Mouse (Mus musculus): ENCODE data around the gene Ccr3. TPM values are rescaled to one million over a fixed set of nuclear protein-coding genes. Genes with fewer than 3 reads are reported as not detected.
A peak's percentile ranks its signal among the peaks of the same experiment; 100 is the strongest.
"Not testable (repeated sequence)": the region's sequence is repeated elsewhere in the genome, so short reads cannot be mapped to it uniquely, and the experiment has no call there.

Gene Ccr3
- total RNA-seq (2021): not detected
- long read RNA-seq, experiment 1: 0 reads
- long read RNA-seq, experiment 2: 0 reads

DNA sequence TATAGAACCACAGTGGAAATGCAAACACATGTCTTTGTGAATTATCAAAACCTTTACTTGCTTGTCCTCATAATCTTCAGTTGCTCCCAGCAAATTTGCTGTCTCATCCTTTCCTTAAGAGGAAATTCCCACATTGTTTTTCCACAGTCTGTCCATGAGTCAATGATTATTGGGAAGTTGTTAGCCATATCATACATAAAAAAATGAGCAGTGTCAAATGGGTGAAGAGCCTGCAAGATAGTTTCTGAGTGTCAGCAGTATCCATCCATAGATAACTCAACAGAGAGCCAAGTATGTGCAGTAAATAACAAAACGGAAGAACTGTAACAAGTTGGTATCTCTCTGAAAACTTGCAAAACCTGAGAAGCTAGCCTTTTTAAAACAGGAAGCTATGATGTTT is at the start of gene Ccr3:
Ccr3 (plus strand) TSS at position 301 of the 400 bp plus-strand sequence.
- no peak for DNase-seq
- intact Hi-C loops (cut with DNase I): no loop called here

DNA sequence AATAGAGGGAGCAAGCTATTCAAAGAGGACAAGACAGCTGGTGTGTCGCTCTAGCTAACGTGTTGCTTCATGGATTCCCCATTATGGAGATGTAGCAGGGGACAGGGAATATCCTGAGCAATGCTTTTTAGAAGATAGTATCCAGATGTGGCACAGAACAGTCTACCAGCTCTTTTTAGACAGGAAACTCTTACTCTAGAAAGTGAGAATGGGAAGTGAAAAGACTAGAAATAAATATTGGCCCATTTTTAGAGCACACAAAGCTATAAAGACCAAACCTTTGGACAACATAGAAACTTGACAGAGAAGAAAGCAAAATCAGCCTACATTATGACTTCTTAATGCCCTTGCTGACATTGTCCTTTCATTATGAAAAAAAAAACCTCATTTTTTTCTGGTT is 46.1 kb upstream of the Ccr3 start:
- intact Hi-C loops (cut with DNase I): no loop called here
- no peak for DNase-seq

DNA sequence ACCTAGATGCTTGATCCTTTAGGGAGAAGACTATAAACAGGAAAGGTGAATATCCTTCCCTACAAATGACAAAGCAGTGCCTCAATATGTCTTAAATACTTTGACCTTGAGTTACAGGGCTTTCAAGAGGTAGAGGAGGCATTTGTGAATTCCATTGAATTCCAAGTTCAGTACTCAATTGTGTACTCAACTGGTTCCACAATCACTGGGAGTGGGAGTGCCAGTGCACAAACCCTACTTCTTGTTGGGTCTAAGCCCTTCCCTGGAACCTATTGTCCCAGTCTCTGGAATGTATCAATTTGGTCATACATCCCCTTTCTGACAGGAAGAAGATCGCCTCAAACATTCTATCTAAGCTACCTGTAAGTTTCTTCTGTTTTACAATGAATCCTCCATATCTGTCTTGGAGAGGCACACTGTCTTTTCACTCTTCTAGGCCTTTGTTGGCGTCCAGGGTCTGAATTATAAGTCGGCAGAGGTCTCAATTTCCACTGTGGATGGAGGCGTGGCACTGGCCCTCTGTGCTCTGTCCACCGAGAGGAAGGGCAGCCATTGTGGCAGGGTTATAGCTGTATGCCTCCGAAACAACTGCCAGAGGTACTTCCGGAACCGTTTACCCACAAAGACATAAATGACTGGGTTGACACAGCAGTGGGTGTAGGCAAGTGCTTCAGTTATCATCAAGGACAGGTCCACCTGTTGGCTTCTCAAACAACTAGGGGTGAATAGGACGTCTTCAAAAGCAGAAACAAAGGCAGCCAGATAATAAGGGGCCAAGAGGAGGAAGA is 44.7 kb upstream of the Ccr3 start:
- no peak for DNase-seq
- intact Hi-C loops (cut with DNase I): no loop called here

DNA sequence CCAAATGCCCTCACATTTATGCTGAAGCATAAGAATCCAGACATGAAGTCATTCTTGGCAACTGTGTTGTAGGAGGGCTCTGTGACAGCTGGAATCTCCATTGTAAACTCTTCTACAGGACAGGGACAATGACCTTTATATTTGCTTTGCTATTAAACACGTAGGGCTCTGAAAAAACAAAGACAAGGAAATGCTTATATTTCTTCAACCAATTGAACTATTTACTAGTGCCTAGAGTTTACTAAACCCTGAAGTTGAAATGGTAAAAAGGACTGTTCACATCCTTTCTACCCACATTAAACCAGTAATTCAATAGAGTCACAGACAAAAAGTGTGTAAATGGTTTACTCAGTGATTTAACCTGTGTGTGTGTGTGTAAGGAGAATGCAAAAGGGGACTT is 43.5 kb upstream of the Ccr3 start, which contains the start of gene Ccr1l1:
Ccr1l1 (minus strand) TSS at position 101 of the 400 bp plus-strand sequence.
- DNase-seq: no peak
- intact Hi-C loops (cut with DNase I): no loop called here

DNA sequence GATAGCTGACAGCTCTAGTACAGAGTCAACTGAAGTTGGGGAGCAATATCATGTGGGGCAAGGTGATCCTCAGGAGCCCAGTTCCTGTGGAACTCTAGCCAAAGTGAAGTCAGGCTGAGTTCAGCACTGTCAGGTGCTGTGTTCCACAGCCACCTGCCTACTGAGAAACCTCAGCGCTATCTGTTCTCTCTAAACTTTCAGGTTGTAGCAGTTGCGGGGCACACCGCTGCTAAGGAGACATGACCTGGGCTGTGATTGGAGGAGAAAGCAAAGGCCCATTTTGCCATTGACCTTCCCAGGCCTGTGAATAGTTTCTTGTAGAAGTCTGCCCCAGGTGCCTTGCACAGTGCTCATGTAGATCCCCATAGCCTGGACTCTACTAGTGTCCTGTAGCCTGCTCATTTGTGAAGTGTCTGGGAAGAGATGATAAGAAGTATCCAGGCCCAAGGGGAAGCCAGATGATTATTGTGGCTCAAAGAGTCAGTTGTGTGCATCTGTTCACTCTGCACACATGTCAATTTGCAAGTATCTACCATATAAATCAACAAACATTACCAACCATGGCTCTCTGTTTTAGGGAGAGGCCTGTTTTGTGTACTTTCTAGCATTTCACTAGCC is 40.8 kb upstream of the Ccr3 start:
- DNase-seq; intact Hi-C loops (cut with DNase I): not testable (repeated sequence)

DNA sequence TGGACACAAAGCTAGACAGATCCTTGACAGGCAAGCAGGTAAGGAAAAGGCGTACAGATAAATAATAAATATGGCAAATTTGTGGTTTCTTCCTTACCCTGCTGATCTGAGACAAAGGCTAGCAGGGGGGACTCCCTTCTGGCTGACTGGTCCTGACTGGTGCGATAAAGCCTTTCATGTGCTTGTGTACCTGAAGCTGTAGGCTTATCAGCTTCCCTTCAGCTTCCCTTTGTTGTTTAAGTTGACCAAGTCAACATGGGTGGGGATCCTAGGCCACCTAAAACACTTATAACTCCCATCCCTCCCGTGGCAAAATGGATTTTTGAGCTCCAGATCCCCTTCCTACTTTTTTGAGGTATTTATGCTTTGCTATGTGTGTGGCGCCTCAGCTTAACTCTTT is 39.9 kb upstream of the Ccr3 start:
- intact Hi-C loops (cut with DNase I): no loop called here
- no peak for DNase-seq

DNA sequence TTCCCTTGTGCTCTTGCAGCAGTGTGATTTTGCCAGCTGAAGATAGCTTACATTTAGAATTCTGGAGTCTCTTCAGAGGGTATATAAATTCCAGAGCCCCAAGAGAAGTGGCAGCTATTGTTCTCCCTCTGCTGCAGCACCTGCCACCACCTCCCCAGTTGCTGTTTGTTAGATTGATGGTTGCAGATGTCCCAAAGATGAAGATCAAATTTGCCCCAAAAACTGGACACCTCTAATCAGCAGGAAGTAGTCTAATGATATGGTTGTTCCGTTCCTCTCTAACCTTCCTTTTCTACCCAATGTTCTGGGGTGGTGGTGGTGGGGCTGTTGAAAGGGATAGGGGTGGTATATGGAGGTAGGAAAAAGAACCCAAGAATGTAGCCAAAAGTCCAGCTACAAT is 39.1 kb upstream of the Ccr3 start:
- DNase-seq: no peak
- intact Hi-C loops (cut with DNase I): no loop called here

DNA sequence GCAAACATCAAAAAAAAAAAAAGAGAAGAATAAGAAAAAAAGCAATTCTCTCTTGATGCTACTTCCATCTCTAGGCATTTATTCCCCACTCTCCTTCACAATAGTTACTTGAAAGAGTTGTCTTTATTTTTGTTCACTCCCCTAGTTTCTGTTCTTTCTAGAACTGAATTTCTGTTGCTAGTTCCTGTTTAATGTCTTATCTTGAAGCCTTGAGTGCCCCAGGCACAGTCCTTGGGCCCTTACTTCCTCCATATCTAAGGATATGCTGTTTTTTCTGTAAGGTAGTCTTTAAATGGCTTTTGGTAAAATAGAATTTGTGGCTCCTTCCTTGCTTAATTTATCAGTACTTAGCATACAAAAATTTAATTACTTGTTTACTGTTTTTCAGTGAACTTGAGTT is 36.8 kb upstream of the Ccr3 start:
- no peak for DNase-seq
- intact Hi-C loops (cut with DNase I): no loop called here

DNA sequence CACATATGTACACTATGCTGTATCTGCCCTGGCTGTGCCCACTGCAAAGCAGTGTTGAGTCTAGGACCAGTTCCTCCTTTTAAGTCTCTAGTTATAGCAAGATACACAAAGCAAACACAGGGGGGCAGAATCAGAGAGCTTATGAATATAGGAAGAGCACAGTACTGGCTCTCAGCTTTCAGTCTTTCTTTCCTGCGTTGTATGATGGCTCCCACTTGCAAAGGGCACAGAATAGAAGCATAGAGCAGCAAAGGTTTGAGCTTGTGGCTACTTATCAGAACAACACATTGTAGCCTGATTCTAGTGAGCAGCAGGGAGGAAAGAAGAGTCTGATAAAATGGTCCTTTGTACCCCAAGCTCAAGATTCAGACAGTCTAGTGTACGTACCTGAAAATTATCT is 35.6 kb upstream of the Ccr3 start:
- no peak for DNase-seq
- intact Hi-C loops (cut with DNase I): no loop called here

DNA sequence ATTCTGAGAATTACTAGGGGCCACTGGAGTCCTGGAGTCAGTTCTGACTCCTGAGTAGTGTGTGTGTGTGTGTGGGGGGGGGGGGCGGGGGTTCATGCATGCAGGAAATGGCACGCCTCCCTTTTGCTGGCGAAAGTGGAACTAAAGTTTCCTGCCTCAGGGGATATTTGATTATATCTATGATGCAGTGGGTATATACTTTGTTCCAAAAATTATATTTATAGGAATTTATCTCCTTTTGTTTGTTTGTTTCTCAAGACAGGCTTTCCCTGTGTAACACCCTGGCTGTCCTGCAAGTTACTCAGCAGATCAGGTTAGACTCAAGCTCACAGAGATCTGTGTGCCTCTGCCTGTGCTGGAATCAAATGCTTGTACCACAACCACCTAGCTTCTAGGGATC is 32.1 kb upstream of the Ccr3 start:
- no peak for DNase-seq
- intact Hi-C loops (cut with DNase I): no loop called here

DNA sequence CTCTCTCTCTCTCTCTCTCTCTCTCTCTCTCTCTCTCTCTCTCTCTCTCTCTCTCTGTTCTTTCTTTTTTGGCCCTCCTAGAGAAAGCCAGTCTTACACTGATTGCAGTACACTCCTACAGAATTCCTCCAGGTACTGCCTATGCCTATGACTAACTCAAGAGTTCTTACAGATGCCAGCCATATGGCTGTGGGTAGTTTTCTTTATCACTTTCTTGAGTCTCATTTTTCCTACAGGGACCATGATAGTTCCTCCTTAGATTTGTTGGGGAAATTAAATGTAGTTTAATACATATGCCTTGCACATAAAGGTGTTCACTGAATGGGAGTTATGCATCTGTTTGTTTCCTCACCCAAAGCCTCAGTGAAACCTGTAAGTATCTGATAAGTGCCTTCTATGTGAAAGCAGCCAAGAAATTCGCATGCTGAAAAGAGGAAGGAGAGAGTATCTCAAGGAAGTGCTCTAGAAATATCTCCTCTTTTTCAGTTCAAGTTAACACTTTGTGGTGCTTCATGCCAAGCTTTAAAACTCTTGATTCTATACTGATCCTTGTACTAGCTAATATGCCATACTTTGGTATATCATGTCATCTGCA is 30.4 kb upstream of the Ccr3 start:
- intact Hi-C loops (cut with DNase I): no loop called here
- DNase-seq: no peak

DNA sequence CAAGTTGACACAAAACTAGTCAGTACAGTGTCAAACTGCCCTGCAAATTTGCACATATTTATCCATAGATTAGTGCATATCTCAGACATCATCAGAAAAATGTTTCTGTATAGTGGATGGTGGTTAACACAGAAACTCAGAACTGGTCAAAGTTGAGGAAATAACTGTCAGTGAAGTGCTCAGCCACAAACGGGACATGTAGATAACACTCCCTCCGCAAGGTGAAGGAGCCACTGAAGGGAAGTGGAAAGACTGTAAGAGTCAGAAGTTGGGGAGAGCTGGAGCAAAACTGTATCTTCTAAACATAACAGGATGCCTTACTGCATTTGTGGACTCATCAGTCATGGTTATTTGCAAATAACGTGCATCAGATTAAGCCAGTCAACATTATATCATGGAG is 24.1 kb upstream of the Ccr3 start:
- intact Hi-C loops (cut with DNase I): no loop called here
- DNase-seq: no peak

DNA sequence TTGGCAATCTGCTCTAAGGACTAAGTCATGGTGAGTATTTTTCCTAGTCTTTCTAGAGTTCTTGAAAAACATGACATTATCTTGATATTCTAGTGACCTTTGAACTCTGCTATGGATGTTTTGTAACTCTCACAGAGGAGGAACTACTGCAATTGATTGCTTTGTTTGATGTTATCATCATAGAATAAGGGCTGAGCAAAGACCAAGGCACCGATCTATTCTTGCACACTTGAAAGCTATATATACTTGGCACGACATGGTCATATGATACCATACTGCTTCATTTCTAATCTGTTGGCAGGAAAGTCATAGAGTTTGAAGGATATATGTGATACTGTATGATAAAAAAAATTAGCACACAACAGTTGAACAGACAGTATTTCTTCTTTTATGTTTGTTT is 22.0 kb upstream of the Ccr3 start:
- intact Hi-C loops (cut with DNase I): no loop called here
- DNase-seq: no peak

DNA sequence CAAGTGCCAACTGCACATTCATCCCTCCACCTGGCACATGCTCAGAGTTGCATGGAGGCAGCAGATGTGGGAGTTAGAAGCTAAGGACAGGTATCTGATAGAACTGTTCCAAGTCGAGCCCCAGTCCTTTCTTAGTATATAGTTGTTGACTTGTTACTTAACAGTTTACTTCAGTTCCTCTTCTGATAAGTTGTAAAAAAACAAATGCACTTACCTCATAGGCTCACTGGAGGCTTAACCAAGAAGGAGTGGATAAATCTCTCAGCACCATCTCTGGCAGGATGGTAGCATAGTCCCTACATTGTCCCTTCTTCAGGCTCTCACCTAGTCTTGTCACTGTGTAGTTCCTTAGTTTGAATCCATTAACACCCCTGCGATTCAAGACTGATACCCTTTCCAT is 9.1 kb upstream of the Ccr3 start:
- intact Hi-C loops (cut with DNase I): no loop called here
- no peak for DNase-seq

DNA sequence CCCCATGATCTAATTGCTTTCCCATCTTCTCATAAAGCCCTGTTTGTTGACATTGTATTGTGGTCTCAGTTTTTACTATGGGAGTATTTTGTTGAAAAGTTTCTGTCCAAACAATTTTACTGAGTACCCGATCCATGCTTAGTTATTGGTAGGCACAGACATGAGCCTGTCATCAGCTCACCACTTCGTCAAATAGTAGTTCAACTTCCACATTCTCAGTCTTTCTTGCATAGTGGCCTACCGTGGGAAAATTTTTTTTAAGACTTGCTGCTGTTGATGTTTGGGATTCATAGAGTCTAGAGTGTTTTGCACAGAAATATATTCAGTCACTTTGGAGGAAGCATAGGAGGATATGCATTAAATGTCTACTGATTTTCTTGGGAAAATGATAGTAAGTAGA is 8.5 kb upstream of the Ccr3 start:
- no peak for DNase-seq
- intact Hi-C loops (cut with DNase I): no loop called here

DNA sequence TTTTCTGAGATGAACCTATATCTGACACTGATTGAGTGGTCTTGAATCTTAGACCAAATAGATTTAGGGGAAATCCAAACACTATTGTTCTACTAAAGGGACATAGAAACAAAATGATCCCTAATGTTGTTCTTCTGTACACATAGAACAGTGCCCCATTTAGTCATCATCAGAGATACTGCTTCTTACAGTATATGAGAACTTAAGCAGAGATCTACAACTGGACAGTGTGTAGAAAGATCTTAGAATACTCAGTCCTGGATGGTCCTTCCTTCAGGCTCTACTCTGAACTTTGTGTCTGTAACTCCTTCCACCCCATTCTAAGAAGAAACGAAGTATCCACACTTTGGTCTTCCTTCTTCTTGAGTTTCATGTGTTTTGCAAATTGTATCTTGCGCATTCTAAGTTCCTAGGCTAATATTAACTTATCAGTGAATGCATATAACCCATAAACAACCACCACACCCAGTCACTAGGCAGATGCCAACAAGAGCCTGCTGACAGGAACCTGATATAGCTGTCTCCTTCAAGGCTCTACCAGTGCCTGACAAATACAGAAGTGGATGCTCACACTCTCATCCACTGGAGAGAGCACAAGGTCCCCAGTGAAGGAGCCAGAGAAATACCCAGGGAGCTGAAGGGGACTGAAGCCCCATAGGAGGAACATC is 6.7 kb upstream of the Ccr3 start:
- intact Hi-C loops (cut with DNase I): no loop called here
- DNase-seq: no peak

DNA sequence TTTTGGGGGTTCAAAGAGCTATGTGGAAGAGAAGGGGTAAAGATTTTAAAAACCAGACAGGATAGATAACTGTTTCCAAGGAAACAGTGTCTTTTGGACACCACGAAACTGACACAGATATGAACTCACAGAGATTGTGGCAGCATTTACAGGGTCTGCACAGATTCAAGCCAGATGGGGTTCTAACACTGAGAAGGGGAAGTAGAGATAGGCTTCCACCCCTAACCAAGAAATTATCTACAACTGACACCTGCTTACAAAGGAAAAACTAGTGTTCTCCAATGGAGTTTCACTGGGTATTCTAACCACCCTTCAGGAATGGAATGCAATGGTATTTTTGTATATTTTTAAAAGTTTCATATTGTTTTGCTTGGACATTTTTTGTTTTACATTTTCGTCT is 5.7 kb upstream of the Ccr3 start:
- intact Hi-C loops (cut with DNase I): no loop called here
- DNase-seq: no peak

DNA sequence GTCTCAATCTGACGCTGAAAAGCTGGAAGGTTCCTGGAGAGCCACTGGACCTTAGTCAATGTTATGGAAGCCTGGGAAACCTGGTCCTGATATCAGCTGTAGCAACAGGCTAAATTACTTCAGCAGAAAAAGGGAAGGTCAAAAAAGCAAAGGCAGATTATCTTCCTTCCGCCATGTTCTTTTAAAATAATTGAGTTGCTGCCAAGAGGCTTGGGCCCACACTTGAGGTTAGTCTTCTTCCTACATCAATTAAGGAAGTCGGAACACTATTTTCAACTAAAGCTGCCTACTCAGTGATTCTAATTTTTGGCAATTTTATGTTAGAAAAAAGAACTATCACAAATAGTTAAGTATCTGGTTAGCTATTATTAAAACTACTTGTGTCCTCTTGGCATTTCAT is 1.9 kb upstream of the Ccr3 start:
- intact Hi-C loops (cut with DNase I): no loop called here

DNA sequence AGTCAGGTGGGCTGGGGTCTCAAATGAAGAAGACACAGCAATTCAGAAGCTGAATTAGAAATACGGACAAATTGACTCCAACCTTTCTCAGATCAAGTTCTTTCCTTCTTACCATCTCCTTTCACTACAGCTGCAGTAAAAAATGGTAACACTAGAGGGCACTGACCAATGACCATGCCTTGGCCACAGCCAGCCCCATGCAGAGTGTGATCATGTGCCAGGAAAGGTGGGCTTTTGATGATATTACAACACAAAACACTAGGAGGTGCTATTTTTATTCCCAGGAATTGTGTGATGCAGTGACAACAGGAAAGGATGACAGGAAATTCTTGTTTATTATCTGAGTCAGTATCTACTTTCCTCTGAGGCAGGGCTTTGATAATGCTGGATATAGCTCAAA is 11.6 kb downstream of the Ccr3 start:
- no peak for DNase-seq

More for the DNA sequence above, 1.9 kb upstream of the Ccr3 start:
- no peak for DNase-seq

DNA sequence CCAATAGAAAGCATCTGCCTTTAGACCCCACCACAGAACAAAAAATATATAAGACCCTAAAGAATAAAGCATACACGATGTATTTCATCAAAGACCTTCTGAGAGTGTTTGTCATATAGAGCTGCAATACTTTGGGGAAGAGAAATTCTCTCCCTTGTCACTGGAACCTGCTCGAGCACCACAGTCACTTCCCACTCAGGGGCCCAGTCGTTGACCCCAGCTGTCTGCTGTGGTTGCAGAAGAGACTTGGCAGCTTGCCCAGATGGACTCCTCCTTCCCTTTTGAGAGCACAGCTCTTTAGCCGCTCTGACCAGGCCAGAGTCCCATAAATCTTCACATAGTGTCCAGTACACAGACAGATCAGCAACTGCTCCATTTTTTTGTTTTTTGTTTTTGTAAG is 15.9 kb downstream of the Ccr3 start:
- peak in 1 of 2 experiments; percentile 29 for DNase-seq
- intact Hi-C loops (cut with DNase I): no loop called here

More for the DNA sequence above, 11.6 kb downstream of the Ccr3 start:
- intact Hi-C loops (cut with DNase I): no loop called here

DNA sequence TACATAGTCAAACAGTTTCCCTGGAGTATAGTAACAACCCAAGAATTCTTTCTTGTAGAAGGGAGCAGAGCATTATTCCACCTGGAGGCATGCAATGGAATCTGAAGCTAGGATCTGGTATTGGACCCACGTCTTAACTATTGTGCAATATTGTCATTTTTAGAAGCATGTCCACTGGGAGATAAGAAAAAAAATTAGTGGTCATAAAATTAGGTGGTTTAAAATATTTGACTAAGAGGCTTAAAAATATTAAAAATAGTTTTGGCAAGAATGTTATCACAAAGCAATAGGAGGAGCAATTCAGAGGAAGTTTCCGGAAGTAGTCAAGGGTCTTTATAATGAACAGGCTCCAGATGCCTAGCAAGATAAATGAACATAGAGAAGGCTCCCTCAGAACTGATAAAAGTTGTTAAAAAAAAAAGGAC is 16.4 kb downstream of the Ccr3 start:
- no peak for DNase-seq
- intact Hi-C loops (cut with DNase I): no loop called here

Data from gastrocnemius, postnatal 36 days (tissue).